Mouse (Mus musculus): Measurements from ENCODE around the gene Gm8693. TPM values are rescaled to one million over a fixed set of nuclear protein-coding genes. Genes with fewer than 3 reads are reported as not detected.
"Not testable (repeated sequence)": the region's sequence is repeated elsewhere in the genome, so short reads cannot be mapped to it uniquely, and the experiment has no call there.

Gene Gm8693
- total RNA-seq (2021): not detected
- long read RNA-seq: 0 reads

GRCm38 (mm10) chr7:22692217-22692616, at the start of gene Gm8693:
Gene Gm8693, minus strand, starts transcription at chr7:22692317.
- DNase-seq (ENCODE audit: low spot score in 2 of 2): not testable (repeated sequence)

GRCm38 (mm10) chr7:22719610-22720009, 27.5 kb upstream of the Gm8693 start, which contains the start of gene Gm4567:
Gene Gm4567, minus strand, starts transcription at chr7:22719710.
- not testable (repeated sequence) for DNase-seq (ENCODE audit: low spot score in 2 of 2)

- not testable (repeated sequence) for DNase-seq (ENCODE audit: low spot score in 2 of 2)
These were observed 34.4 kb downstream of the Gm8693 start, which contains the start of gene Vmn1r155 for GRCm38 (mm10) chr7:22657718-22658117. Gene Vmn1r155, plus strand, starts transcription at chr7:22658018.

Other genes starting within 250 kb of the Gm8693 start
- gene Gm10665, start 228.2 kb downstream of the Gm8693 start, total RNA-seq (2021): not detected
- gene Vmn1r151, start 192.6 kb downstream of the Gm8693 start, total RNA-seq (2021): not detected
- gene Vmn1r152, start 169.3 kb downstream of the Gm8693 start, total RNA-seq (2021): not detected
- not detected for gene Gm8677, start 157.4 kb downstream of the Gm8693 start, total RNA-seq (2021)
- not detected for gene Gm4201, start 127.0 kb downstream of the Gm8693 start, total RNA-seq (2021)
- not detected for gene Gm4565, start 104.2 kb downstream of the Gm8693 start, total RNA-seq (2021)
- not detected for gene Vmn1r155, start 34.3 kb downstream of the Gm8693 start, total RNA-seq (2021)
- gene Gm4567, start 27.4 kb upstream of the Gm8693 start, total RNA-seq (2021): not detected
- gene Vmn1r157, start 69.4 kb upstream of the Gm8693 start, total RNA-seq (2021): not detected
- gene Vmn1r158, start 98.5 kb upstream of the Gm8693 start, total RNA-seq (2021): not detected
- gene Vmn1r159, start 151.3 kb upstream of the Gm8693 start, total RNA-seq (2021): not detected
- gene Vmn1r160, start 178.9 kb upstream of the Gm8693 start, total RNA-seq (2021): not detected